ENCODE assay signal across 8 mouse cellular contexts in the genomic region with DNA sequence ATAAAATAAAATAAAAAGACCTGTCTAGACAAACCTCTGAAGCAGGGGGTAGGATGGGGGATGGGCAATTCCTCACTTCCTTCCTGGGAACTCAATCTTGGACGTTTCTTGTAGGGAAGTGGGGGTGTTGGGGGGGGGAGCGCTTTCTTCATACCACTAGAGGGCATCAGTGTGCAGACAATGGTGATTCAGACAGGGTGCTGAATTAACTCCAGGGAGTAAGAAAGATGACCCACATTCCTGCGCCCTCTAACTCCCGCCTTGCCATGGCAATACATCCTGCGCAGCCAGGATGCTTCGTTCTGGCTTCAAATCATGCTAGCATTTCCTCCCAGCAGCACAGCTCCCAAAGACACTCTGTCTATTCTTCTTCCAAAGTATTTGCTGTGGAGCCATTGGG.
A peak's percentile ranks its signal among the peaks of the same experiment; 100 is the strongest.
DNase-seq lines count a peak whose midpoint lies in the region; ATAC-seq and TF ChIP-seq lines count a peak whose summit lies in the region.

No protein-coding gene starts in this region.

- H3K4me1 ChIP-seq in liver, adult 2 months (ENCODE audit: control insufficient read depth, insufficient read depth, low read length) = no peaks in the 10 kb centered on the region
- H3K4me1 ChIP-seq in liver, embryonic 12.5 days = no peaks in the 10 kb centered on the region
- no peaks in the 10 kb centered on the region for H3K4me1 ChIP-seq in lung, postnatal 0 days (ENCODE audit: insufficient read depth, low read depth, low read length)
- H3K4me1 ChIP-seq in thymus, adult 2 months (replicated peaks; ENCODE audit: control insufficient read depth, insufficient read depth, low read length) = no peaks in the 10 kb centered on the region

- H3K36me3 ChIP-seq in liver, adult 2 months (ENCODE audit: control insufficient read depth, insufficient read depth, low read length) = no peaks in the 10 kb centered on the region
- no peaks in the 10 kb centered on the region for H3K36me3 ChIP-seq in liver, embryonic 12.5 days
- no peaks in the 10 kb centered on the region for H3K36me3 ChIP-seq in lung, postnatal 0 days (ENCODE audit: insufficient read depth, low read length)
- H3K36me3 ChIP-seq in thymus, adult 2 months (ENCODE audit: control insufficient read depth, insufficient read depth, low read length) = no peaks in the 10 kb centered on the region

- H3K9me3 ChIP-seq in liver, embryonic 12.5 days (replicated peaks) = no peaks in the 10 kb centered on the region
- H3K9me3 ChIP-seq in lung, postnatal 0 days (ENCODE audit: low read length) = no peaks in the 10 kb centered on the region

- H3K4me3 ChIP-seq in liver, adult 2 months (ENCODE audit: insufficient read depth, low read depth, low read length) = no peak overlapping the region
- no peak overlapping the region for H3K4me3 ChIP-seq in liver, embryonic 12.5 days
- no peak overlapping the region for H3K4me3 ChIP-seq in lung, postnatal 0 days (ENCODE audit: low read depth, low read length)
- H3K4me3 ChIP-seq in thymus, adult 2 months (ENCODE audit: control insufficient read depth, insufficient read depth, low read length) = no peak overlapping the region

- no peaks in the 10 kb centered on the region for H3K79me2 ChIP-seq in liver, adult 2 months (ENCODE audit: control insufficient read depth, insufficient read depth, low read length)

- H3K27ac ChIP-seq in liver, adult 2 months (replicated peaks; ENCODE audit: insufficient read depth, low read depth, low read length) = no peak overlapping the region
- H3K27ac ChIP-seq in liver, embryonic 12.5 days = no peak overlapping the region
- no peak overlapping the region for H3K27ac ChIP-seq in lung, postnatal 0 days (ENCODE audit: low read length)
- no peak overlapping the region for H3K27ac ChIP-seq in thymus, adult 2 months (ENCODE audit: control insufficient read depth, insufficient read depth, low read length)

- peak; percentile 6 for DNase-seq in frontal cortex, postnatal 36 days (ENCODE audit: low spot score in 2 of 2)
- no peak for DNase-seq in frontal cortex, postnatal 10 days (ENCODE audit: low spot score in 2 of 2)
- DNase-seq in liver, adult 2 months (ENCODE audit: extremely low read depth, low read depth, low spot score) = peak; percentile 2
- peak; percentile 56 for DNase-seq in ZHBTc4 (ENCODE audit: low read depth, low spot score)
- DNase-seq in lung, postnatal 0 days (ENCODE audit: low spot score) = peak; percentile 32
- DNase-seq in thymus, postnatal 0 days (ENCODE audit: low spot score) = no peak
- no peak for DNase-seq in thymus, adult 2 months

- TF ChIP-seq POLR2A in liver, adult 2 months (IDR thresholded peaks at IDR 0.05; ENCODE audit: extremely low read depth, insufficient read depth, low read length) = no peak
- no peak for TF ChIP-seq POLR2A in thymus, adult 2 months (IDR thresholded peaks at IDR 0.05; ENCODE audit: control insufficient read depth, extremely low read depth, insufficient read depth, low read length, poor library complexity)

- H3K9ac ChIP-seq in liver, adult 2 months (ENCODE audit: low read depth, low read length) = no peak overlapping the region
- H3K9ac ChIP-seq in liver, embryonic 12.5 days = no peak overlapping the region
- no peak overlapping the region for H3K9ac ChIP-seq in lung, postnatal 0 days (replicated peaks; ENCODE audit: low read depth)

- WGBS in liver, adult 2 months = 20% methylated on average over 6 of the region's 6 CpGs
- WGBS in liver, embryonic 12.5 days (ENCODE audit: insufficient replicate concordance) = 15% methylated on average over 6 of the region's 6 CpGs
- WGBS in lung, postnatal 0 days = 14% methylated on average over 6 of the region's 6 CpGs
- WGBS in thymus, adult 2 months = 18% methylated on average over 6 of the region's 6 CpGs

- no peak for TF ChIP-seq EP300 in lung, postnatal 0 days (IDR thresholded peaks at IDR 0.05)

- no peak overlapping the region for H3K4me2 ChIP-seq in liver, embryonic 12.5 days
- H3K4me2 ChIP-seq in lung, postnatal 0 days (replicated peaks; ENCODE audit: low read depth, low read length) = no peak overlapping the region

- TF ChIP-seq CTCF in liver, adult 2 months (IDR thresholded peaks at IDR 0.05; ENCODE audit: low read depth, low read length) = peak; percentile 28; the same call in 1 of the 2 replicates
- TF ChIP-seq CTCF in lung, postnatal 0 days (IDR thresholded peaks at IDR 0.05) = peak; percentile 71
- TF ChIP-seq CTCF in thymus, adult 2 months (IDR thresholded peaks at IDR 0.05; ENCODE audit: borderline replicate concordance, control insufficient read depth, extremely low read depth, insufficient read depth, low read length, poor library complexity) = no peak

- no peak for ATAC-seq in liver, embryonic 12.5 days
- ATAC-seq in lung, postnatal 0 days = no peak

- H3K27me3 ChIP-seq in liver, adult 2 months (ENCODE audit: control insufficient read depth, insufficient read depth, low read length) = no peaks in the 10 kb centered on the region
- H3K27me3 ChIP-seq in liver, embryonic 12.5 days (replicated peaks) = no peaks in the 10 kb centered on the region
- no peaks in the 10 kb centered on the region for H3K27me3 ChIP-seq in lung, postnatal 0 days (replicated peaks; ENCODE audit: insufficient read depth, low read length)
- H3K27me3 ChIP-seq in thymus, adult 2 months (ENCODE audit: control insufficient read depth, insufficient read depth, low read length) = no peaks in the 10 kb centered on the region

Comparison
In these comparisons a context has a peak if more than half of its experiments do, and no peak if none do; other contexts are left out.
1. DNase-seq: peak in frontal cortex, postnatal 36 days (2 of 2), liver, adult 2 months (single experiment), ZHBTc4 (single experiment) and lung, postnatal 0 days (single experiment); none in frontal cortex, postnatal 10 days (0 of 2), thymus, postnatal 0 days (single experiment) and thymus, adult 2 months (single experiment).